Mouse (Mus musculus) lung, postnatal 0 days (tissue): ENCODE results near the gene 1700014D04Rik. TPM values are rescaled to one million over a fixed set of nuclear protein-coding genes. Genes with fewer than 3 reads are reported as not detected.
"Not testable (repeated sequence)": the region's sequence is repeated elsewhere in the genome, so short reads cannot be mapped to it uniquely, and the experiment has no call there.

Experiments used
- ATAC-seq: fragments of 200-750 bp; cut with Nextera tagmentation; 2 replicates; pipeline ENCODE4 v1.8.0; 2017; ENCODE audit warnings: moderate library complexity
- DNase-seq: peaks from one replicate; pipeline ENCODE4 v3.0.0-alpha.2; 2016; ENCODE audit warnings: low spot score
- H3K27ac ChIP-seq: fragments of 300-500 bp; sonication (generic); 2 replicates; pipeline ENCODE4 v1.5.1; 2014; ENCODE audit warnings: antibody characterized with exemption, mild to moderate bottlenecking, low read length, mixed read lengths
- H3K27me3 ChIP-seq: fragments of 300-500 bp; sonication (generic); replicated peaks from 2 replicates; pipeline ENCODE4 v1.6.1; 2014; ENCODE audit warnings: low read length, mixed read lengths; ENCODE audit not compliant: insufficient read depth
- H3K36me3 ChIP-seq: fragments of 300-500 bp; sonication (generic); 2 replicates; pipeline ENCODE4 v1.6.1; 2014; ENCODE audit warnings: low read length, mixed read lengths; ENCODE audit not compliant: insufficient read depth
- H3K4me1 ChIP-seq: fragments of 300-500 bp; sonication (generic); 2 replicates; pipeline ENCODE4 v1.6.1; 2014; ENCODE audit warnings: antibody characterized with exemption, low read depth, low read length, mixed read lengths; ENCODE audit not compliant: insufficient read depth
- H3K4me2 ChIP-seq: fragments of 300-500 bp; sonication (generic); replicated peaks from 2 replicates; pipeline ENCODE4 v1.6.1; 2014; ENCODE audit warnings: low read depth, mild to moderate bottlenecking, low read length, moderate library complexity, mixed read lengths
- H3K4me3 ChIP-seq: fragments of 300-500 bp; sonication (generic); 2 replicates; pipeline ENCODE4 v1.5.1; 2014; ENCODE audit warnings: low read depth, low read length
- H3K9ac ChIP-seq: fragments of 300-500 bp; sonication (generic); replicated peaks from 2 replicates; pipeline ENCODE4 v1.6.1; 2014; ENCODE audit warnings: low read depth, mild to moderate bottlenecking
- H3K9me3 ChIP-seq: fragments of 300-500 bp; sonication (generic); 2 replicates; pipeline ENCODE4 v1.6.1; 2016; ENCODE audit warnings: low read length, mixed read lengths
- CTCF ChIP-seq: IDR thresholded peaks from 2 replicates; pipeline ENCODE4 v1.5.1; 2016; ENCODE audit warnings: antibody characterized with exemption, mild to moderate bottlenecking
- EP300 ChIP-seq: IDR thresholded peaks from 2 replicates; pipeline ENCODE4 v1.6.1; 2016; ENCODE audit warnings: antibody characterized with exemption, mild to moderate bottlenecking, control low read depth
- WGBS: fragments of 180-500 bp; shearing (Covaris S2); extraction: QIAGEN DNeasy Blood & Tissue Kit; methylation state at CpG from one replicate; pipeline ENCODE4 v1.1.7; 2014; 5-methylcytosine and 5-hydroxymethylcytosine counted together
- polyA plus RNA-seq: library from polyadenylated mRNA; unstranded; fragments of >200 nt; fragmentation: Nextera tagmentation; extraction: Ambion mirVana; gene quantifications from 2 replicates; pipeline ENCODE4 v1.2.1, GENCODE M21; 2015

The 1700014D04Rik gene
- polyA plus RNA-seq, 1 experiment from 2014 or later, result 0.05 TPM

DNA sequence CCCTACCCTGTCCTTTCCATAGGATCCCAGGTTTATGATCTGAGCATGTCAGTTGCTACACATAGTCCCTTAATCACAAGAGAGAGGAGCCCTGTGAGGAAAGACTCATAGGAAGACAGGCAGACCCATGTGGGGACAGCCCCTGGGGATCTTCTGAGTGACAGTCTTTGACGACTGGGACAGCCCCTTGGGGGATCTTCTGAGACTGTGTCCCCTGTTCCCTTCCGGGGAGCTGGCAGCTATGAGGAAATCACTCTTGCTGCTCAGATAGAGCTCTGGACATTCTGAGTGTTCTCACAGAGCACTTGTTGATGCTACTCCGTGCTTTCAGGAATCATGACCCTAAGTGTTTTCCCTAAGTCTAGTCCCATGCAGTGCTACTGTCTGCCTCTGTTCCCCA is 32.8 kb downstream of the 1700014D04Rik start:
- TF ChIP-seq CTCF, result no peak
- no peak for TF ChIP-seq EP300
- no peaks in the 10 kb centered on the region for H3K27me3 ChIP-seq
- H3K27ac ChIP-seq, result no peak overlapping the region
- no peak overlapping the region for H3K4me3 ChIP-seq
- WGBS, result 36% methylated on average over 3 of the region's 3 CpGs
- H3K4me2 ChIP-seq, result no peak overlapping the region
- no peaks in the 10 kb centered on the region for H3K9me3 ChIP-seq
- ATAC-seq, result no peak
- H3K4me1 ChIP-seq, result no peaks in the 10 kb centered on the region
- H3K9ac ChIP-seq, result no peak overlapping the region
- no peaks in the 10 kb centered on the region for H3K36me3 ChIP-seq
- DNase-seq, result no peak

DNA sequence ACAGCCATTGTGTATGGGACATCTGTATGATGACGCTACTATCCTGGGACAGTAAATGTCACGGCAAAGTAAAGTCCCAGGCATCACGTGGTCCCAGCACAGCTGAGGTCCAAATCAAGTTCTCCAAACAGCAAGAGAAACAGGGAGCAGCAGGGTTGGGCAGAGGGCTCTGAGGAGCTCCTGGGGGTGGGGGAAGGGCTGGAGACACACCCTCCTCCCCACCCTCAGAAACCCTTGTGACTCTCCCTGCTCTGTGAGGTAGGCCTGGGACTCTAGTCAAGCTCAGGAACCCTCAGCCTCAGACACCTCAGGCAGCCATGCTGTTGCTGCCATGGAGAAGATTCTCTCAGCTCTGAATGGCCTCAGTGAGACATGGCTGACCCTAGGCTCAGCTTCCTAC is 34.6 kb downstream of the 1700014D04Rik start, which contains the start of gene Spata31d1b:
Spata31d1b (plus strand) TSS at position 301 of the 400 bp plus-strand sequence.
- not testable (repeated sequence) for DNase-seq, H3K4me2 ChIP-seq
- 59% methylated on average over 3 of the region's 3 CpGs for WGBS

DNA sequence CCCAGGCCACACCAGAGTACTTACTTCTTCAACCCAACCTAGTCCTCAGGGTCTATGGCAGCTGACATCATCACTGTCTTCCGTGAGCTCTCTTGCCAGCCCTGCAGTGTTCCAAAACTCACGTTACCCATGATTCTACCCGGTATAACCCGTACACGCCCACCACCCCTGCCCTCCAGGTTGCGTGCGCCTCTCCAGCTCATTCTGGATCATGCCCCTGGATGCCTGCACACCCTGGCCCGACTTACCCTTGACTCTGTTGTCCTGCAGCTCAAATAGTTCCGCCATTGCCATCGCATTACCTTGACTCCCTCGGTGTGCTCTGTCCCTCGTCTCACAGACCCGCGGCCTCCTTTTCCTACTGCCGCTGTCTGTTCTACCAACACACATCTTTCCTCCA is 36.3 kb downstream of the 1700014D04Rik start, which contains the start of gene Spata31d1a:
Spata31d1a (minus strand) TSS at position 101 of the 400 bp plus-strand sequence.
- TF ChIP-seq EP300 (no peak), CTCF (no peak)
- ATAC-seq, result no peak
- 86% methylated on average over 15 of the region's 15 CpGs for WGBS

More for the DNA sequence above, 34.6 kb downstream of the 1700014D04Rik start, which contains the start of gene Spata31d1b:
- not testable (repeated sequence) for H3K27me3 ChIP-seq, H3K4me1 ChIP-seq, ATAC-seq, H3K36me3 ChIP-seq, H3K27ac ChIP-seq, H3K4me3 ChIP-seq, H3K9me3 ChIP-seq, H3K9ac ChIP-seq

DNA sequence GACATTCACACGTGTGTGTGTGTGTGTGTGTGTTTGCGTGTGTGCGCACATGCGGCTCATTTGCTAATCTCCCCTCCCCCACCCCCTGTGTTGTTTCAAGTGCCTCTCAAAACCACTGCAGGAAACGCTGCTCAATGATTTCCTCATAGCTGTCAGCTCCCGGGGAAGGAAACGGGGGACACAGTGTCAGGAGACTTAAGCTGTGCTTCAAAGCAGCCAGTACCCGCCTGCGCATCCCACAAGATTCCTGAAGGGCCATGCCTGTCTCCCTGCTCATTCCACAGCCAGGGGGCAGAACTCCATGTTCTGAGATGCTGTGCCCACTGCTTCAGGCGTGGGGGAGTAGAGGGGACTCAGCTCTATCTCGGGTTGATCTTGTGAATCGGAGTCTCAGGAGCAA is 42.0 kb downstream of the 1700014D04Rik start:
- Histone ChIP-seq H3K9me3 (no peaks in the 10 kb centered on the region), H3K4me3 (no peak overlapping the region), H3K27ac (no peak overlapping the region), H3K27me3 (no peaks in the 10 kb centered on the region), H3K4me1 (peaks cover 5% of the 10 kb centered on the region; the same call in 1 of the 2 replicates), H3K4me2 (peak overlapping the region; percentile 32), H3K9ac (no peak overlapping the region), H3K36me3 (no peaks in the 10 kb centered on the region)
- 20% methylated on average over 12 of the region's 12 CpGs for WGBS
- TF ChIP-seq EP300 (peak; percentile 59; the same call in 1 of the 2 replicates), CTCF (peak; percentile 72)
- peak; percentile 80 for ATAC-seq
- peak; percentile 77 for DNase-seq

More for the DNA sequence above, 36.3 kb downstream of the 1700014D04Rik start, which contains the start of gene Spata31d1a:
- Histone ChIP-seq H3K9ac (no peak within 1 kb of the TSS), H3K4me2 (no peak within 1 kb of the TSS), H3K36me3 (no peaks in the 10 kb centered on the region), H3K4me1 (no peaks in the 10 kb centered on the region), H3K27me3 (no peaks in the 10 kb centered on the region), H3K9me3 (no peaks in the 10 kb centered on the region), H3K4me3 (no peak within 1 kb of the TSS), H3K27ac (no peak within 1 kb of the TSS)
- DNase-seq, result no peak

DNA sequence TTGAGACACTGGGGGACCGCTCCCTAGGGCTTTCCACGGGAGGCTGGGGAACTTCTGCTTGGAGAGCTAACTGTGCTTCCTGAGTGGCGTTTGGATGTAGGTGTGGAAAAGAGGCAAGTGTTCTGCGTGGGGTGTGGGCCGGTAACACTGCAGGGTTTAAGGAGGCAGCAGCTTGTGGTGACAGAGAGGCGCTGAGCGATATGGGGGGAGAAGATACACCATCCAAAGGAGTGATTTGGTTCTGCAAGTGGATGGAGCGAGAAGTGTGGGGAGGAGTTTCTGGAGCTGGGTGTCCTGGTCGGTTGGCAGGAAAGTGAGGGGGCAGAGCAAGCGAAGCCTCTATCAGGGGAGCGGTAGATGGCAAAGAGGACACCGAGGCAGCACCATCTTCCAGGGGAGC is 43.0 kb downstream of the 1700014D04Rik start:
- 73% methylated on average over 12 of the region's 12 CpGs for WGBS
- no peak for DNase-seq
- no peak overlapping the region for H3K27ac ChIP-seq

DNA sequence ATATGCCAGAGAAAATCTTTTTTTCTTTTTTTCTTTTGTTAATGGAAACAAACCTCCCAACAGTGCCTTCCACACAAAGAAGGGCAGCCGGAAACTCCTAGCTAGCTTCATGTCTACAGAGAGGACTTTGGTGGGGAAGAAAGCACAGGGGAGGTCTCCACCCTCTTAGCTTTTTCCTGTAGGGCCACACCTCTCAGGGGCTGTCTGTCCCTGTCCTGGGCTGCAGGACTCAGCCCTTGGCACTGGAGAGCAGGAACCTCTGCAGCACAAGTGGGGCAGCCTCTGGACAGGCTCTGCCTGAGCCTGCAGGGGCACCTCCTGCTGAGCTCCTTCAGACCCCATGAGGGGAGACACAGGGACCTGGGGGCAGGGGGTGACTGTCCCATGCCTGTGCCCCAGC is 46.4 kb downstream of the 1700014D04Rik start:
- H3K4me3 ChIP-seq, H3K4me1 ChIP-seq, H3K27me3 ChIP-seq, H3K9me3 ChIP-seq, H3K36me3 ChIP-seq, H3K4me2 ChIP-seq, H3K9ac ChIP-seq, H3K27ac ChIP-seq: not testable (repeated sequence)
- WGBS, result 57% methylated on average over 1 of the region's 1 CpGs
- DNase-seq (peak; percentile 26), ATAC-seq (peak; percentile 70)

More for the DNA sequence above, 43.0 kb downstream of the 1700014D04Rik start:
- Histone ChIP-seq H3K27me3 (no peaks in the 10 kb centered on the region), H3K36me3 (no peaks in the 10 kb centered on the region), H3K9me3 (no peaks in the 10 kb centered on the region), H3K4me3 (no peak overlapping the region), H3K4me1 (peaks cover 5% of the 10 kb centered on the region; the same call in 1 of the 2 replicates), H3K4me2 (no peak overlapping the region), H3K9ac (no peak overlapping the region)
- no peak for TF ChIP-seq CTCF
- TF ChIP-seq EP300, result no peak
- no peak for ATAC-seq

DNA sequence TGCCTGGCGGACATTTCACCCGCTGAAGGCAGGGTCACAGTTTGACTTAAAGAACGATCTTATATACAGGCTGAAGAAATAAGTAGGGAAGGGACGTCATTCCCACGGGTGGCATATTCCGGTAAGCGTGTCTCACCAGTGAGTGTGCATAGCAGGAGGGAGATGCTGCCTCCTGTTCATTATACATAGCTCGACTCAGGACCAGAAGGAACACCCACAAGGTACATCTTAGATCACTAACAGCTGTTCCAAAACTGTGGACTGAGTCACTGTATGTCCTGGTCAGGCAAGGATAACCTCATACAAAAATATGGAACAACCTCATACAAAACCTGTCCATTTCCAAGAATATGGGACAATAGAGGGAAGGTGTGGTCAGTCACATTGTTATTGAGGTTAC is 47.4 kb downstream of the 1700014D04Rik start:
- Histone ChIP-seq H3K9me3 (no peaks in the 10 kb centered on the region), H3K4me3 (no peak overlapping the region), H3K36me3 (no peaks in the 10 kb centered on the region), H3K27ac (no peak overlapping the region), H3K4me2 (no peak overlapping the region), H3K27me3 (no peaks in the 10 kb centered on the region), H3K4me1 (no peaks in the 10 kb centered on the region), H3K9ac (no peak overlapping the region)
- ATAC-seq (no peak), DNase-seq (no peak)
- 88% methylated on average over 8 of the region's 8 CpGs for WGBS
- no peak for TF ChIP-seq EP300
- no peak for TF ChIP-seq CTCF
